ENCODE assay signal across 8 mouse cellular contexts in genomic region chr8:111521713-111522429, GRCm38 (mm10). TPM values are rescaled to one million over a fixed set of nuclear protein-coding genes. Genes with fewer than 3 reads are reported as not detected.
DNase-seq lines count a peak whose midpoint lies in the region; ATAC-seq and TF ChIP-seq lines count a peak whose summit lies in the region.

Gene Wdr59 (minus strand): TSS chr8:111522092.

- ATAC-seq in forebrain, embryonic 12.5 days (ENCODE audit: low FRiP score) = peak; percentile 99
- ATAC-seq in heart, postnatal 0 days (ENCODE audit: insufficient read depth, low read depth) = peak; percentile 100
- ATAC-seq in liver, embryonic 16.5 days (ENCODE audit: low read depth) = peak; percentile 100
- ATAC-seq in neural tube, embryonic 13.5 days (ENCODE audit: low read depth) = peak; percentile 97

- no peaks in the 10 kb centered on the region for H3K9me3 ChIP-seq in E14TG2a.4 (ENCODE audit: low read length)
- H3K9me3 ChIP-seq in forebrain, embryonic 12.5 days = no peaks in the 10 kb centered on the region
- H3K9me3 ChIP-seq in heart, postnatal 0 days (replicated peaks; ENCODE audit: control insufficient read depth, low read length) = no peaks in the 10 kb centered on the region
- no peaks in the 10 kb centered on the region for H3K9me3 ChIP-seq in liver, embryonic 16.5 days (replicated peaks; ENCODE audit: control insufficient read depth, low read length)
- H3K9me3 ChIP-seq in neural tube, embryonic 13.5 days = 0 out of 2 replicates have a peak, but pooled peaks cover 4% of the 10 kb centered on the region

- under 1% methylated on average over 34 of the region's 34 CpGs for WGBS in forebrain, embryonic 12.5 days
- WGBS in heart, postnatal 0 days = under 1% methylated on average over 33 of the region's 34 CpGs
- under 1% methylated on average over 34 of the region's 34 CpGs for WGBS in liver, embryonic 16.5 days (ENCODE audit: insufficient replicate concordance)
- WGBS in neural tube, embryonic 13.5 days = under 1% methylated on average over 34 of the region's 34 CpGs

- no peak for TF ChIP-seq EP300 in heart, postnatal 0 days (IDR thresholded peaks at IDR 0.05; ENCODE audit: low read depth)

- peaks cover 15% of the 10 kb centered on the region for H3K4me1 ChIP-seq in E14TG2a.4 (replicated peaks; ENCODE audit: low read depth, low read length)
- peaks cover 11% of the 10 kb centered on the region for H3K4me1 ChIP-seq in forebrain, embryonic 12.5 days
- 0 out of 2 replicates have a peak, but pooled peaks cover 4% of the 10 kb centered on the region for H3K4me1 ChIP-seq in heart, postnatal 0 days (ENCODE audit: control insufficient read depth, insufficient read depth)
- H3K4me1 ChIP-seq in liver, embryonic 16.5 days (ENCODE audit: control insufficient read depth, low read depth, low read length) = peaks cover 12% of the 10 kb centered on the region
- H3K4me1 ChIP-seq in neural tube, embryonic 13.5 days (replicated peaks) = peaks cover 10% of the 10 kb centered on the region
- peaks cover 4% of the 10 kb centered on the region; the same call in 1 of the 2 replicates for H3K4me1 ChIP-seq in testis, adult 2 months (ENCODE audit: control insufficient read depth, insufficient read depth, low read length)

- peak within 1 kb of the TSS; percentile 82 for H3K4me3 ChIP-seq in E14TG2a.4 (replicated peaks; ENCODE audit: low read length)
- H3K4me3 ChIP-seq in forebrain, embryonic 12.5 days (replicated peaks) = peak within 1 kb of the TSS; percentile 61
- H3K4me3 ChIP-seq in heart, postnatal 0 days (ENCODE audit: low read depth, low read length) = peak within 1 kb of the TSS; percentile 78
- peak within 1 kb of the TSS; percentile 68 for H3K4me3 ChIP-seq in liver, embryonic 16.5 days (ENCODE audit: low read depth, low read length)
- H3K4me3 ChIP-seq in neural tube, embryonic 13.5 days = peak within 1 kb of the TSS; percentile 57
- H3K4me3 ChIP-seq in testis, adult 2 months (ENCODE audit: control insufficient read depth, low read depth, low read length) = peak within 1 kb of the TSS; percentile 91

- peak within 1 kb of the TSS; percentile 73 for H3K4me2 ChIP-seq in forebrain, embryonic 12.5 days
- peak within 1 kb of the TSS; percentile 79 for H3K4me2 ChIP-seq in heart, postnatal 0 days (ENCODE audit: low read depth, low read length)
- H3K4me2 ChIP-seq in liver, embryonic 16.5 days (ENCODE audit: low read depth, low read length) = peak within 1 kb of the TSS; percentile 84
- H3K4me2 ChIP-seq in neural tube, embryonic 13.5 days = peak within 1 kb of the TSS; percentile 59

- peak; percentile 65; the same call in 1 of the 2 replicates for TF ChIP-seq POLR2A in testis, adult 2 months (IDR thresholded peaks at IDR 0.05; ENCODE audit: control insufficient read depth, low read depth, low read length)

- no peak for TF ChIP-seq CTCF in E14TG2a.4 (conservative IDR thresholded peaks at IDR 0.05; ENCODE audit: low read length)
- peak; percentile 38 for TF ChIP-seq CTCF in heart, postnatal 0 days (IDR thresholded peaks at IDR 0.05; ENCODE audit: low read depth)
- TF ChIP-seq CTCF in testis, adult 2 months (IDR thresholded peaks at IDR 0.05; ENCODE audit: control insufficient read depth, insufficient read depth, insufficient replicate concordance, low read depth, low read length) = no peak

- H3K27ac ChIP-seq in forebrain, embryonic 12.5 days = no peak within 1 kb of the TSS
- no peak within 1 kb of the TSS for H3K27ac ChIP-seq in heart, postnatal 0 days (ENCODE audit: low read depth)
- H3K27ac ChIP-seq in liver, embryonic 16.5 days (ENCODE audit: low read length) = peak within 1 kb of the TSS; percentile 24; the same call in 1 of the 2 replicates
- H3K27ac ChIP-seq in neural tube, embryonic 13.5 days (replicated peaks) = peak within 1 kb of the TSS; percentile 62; the same call in 1 of the 2 replicates
- H3K27ac ChIP-seq in testis, adult 2 months (ENCODE audit: control insufficient read depth, insufficient read depth, low read depth, low read length) = peak within 1 kb of the TSS; percentile 87

- H3K9ac ChIP-seq in forebrain, embryonic 12.5 days = peak within 1 kb of the TSS; percentile 44
- H3K9ac ChIP-seq in heart, postnatal 0 days (replicated peaks; ENCODE audit: low read depth, low read length) = peak within 1 kb of the TSS; percentile 50; the same call in 1 of the 2 replicates
- peak within 1 kb of the TSS; percentile 62 for H3K9ac ChIP-seq in liver, embryonic 16.5 days (ENCODE audit: low read depth, low read length)
- H3K9ac ChIP-seq in neural tube, embryonic 13.5 days = peak within 1 kb of the TSS; percentile 77

- H3K36me3 ChIP-seq in E14TG2a.4 (ENCODE audit: insufficient read depth, low read length) = no peaks in the 10 kb centered on the region
- no peaks in the 10 kb centered on the region for H3K36me3 ChIP-seq in forebrain, embryonic 12.5 days (replicated peaks)
- H3K36me3 ChIP-seq in heart, postnatal 0 days (replicated peaks; ENCODE audit: control insufficient read depth, insufficient read depth, low read length) = no peaks in the 10 kb centered on the region
- H3K36me3 ChIP-seq in liver, embryonic 16.5 days (ENCODE audit: control insufficient read depth, insufficient read depth) = no peaks in the 10 kb centered on the region
- no peaks in the 10 kb centered on the region; the same call in 1 of the 2 replicates for H3K36me3 ChIP-seq in neural tube, embryonic 13.5 days
- no peaks in the 10 kb centered on the region for H3K36me3 ChIP-seq in testis, adult 2 months (ENCODE audit: control insufficient read depth, insufficient read depth, low read length)

- H3K27me3 ChIP-seq in E14TG2a.4 (ENCODE audit: insufficient read depth, low read length) = no peaks in the 10 kb centered on the region
- no peaks in the 10 kb centered on the region for H3K27me3 ChIP-seq in forebrain, embryonic 12.5 days
- no peaks in the 10 kb centered on the region for H3K27me3 ChIP-seq in heart, postnatal 0 days (ENCODE audit: control insufficient read depth, insufficient read depth, low read length)
- no peaks in the 10 kb centered on the region for H3K27me3 ChIP-seq in liver, embryonic 16.5 days (ENCODE audit: control insufficient read depth, insufficient read depth, low read depth, low read length)
- no peaks in the 10 kb centered on the region for H3K27me3 ChIP-seq in neural tube, embryonic 13.5 days
- no peaks in the 10 kb centered on the region for H3K27me3 ChIP-seq in testis, adult 2 months (ENCODE audit: control insufficient read depth, insufficient read depth, low read length)

- DNase-seq in c-Kit-positive CD71-positive TER-119-positive erythroid progenitor cells, embryonic 14.5 days (ENCODE audit: low spot score) = peak; percentile 99
- peak; percentile 99 for DNase-seq in heart, postnatal 0 days (ENCODE audit: low spot score)
- DNase-seq in kidney, postnatal 4 days = peak; percentile 97

RNA-seq across cellular contexts. Expression of gene Wdr59, which starts in this region (rescaled TPM):
- polyA plus RNA-seq in forebrain, embryonic 12.5 days (2016; fragmentation: Nextera tagmentation; extraction: Ambion mirVana) = 5.7 and 5.9 TPM in 2 replicates
- 3.2 and 6.5 TPM in 2 replicates for total RNA-seq in heart, postnatal 0 days (2014; rRNA removed; ENCODE audit: low replicate concordance)
- 2.3 and 2.4 TPM in 2 replicates for polyA plus RNA-seq in heart, postnatal 0 days (2015; fragmentation: Nextera tagmentation; extraction: Ambion mirVana)
- 1.7 and 2.0 TPM in 2 replicates for polyA plus RNA-seq in liver, embryonic 16.5 days (2015; fragmentation: Nextera tagmentation; extraction: Ambion mirVana)
- 7.3 and 8.5 TPM in 2 replicates for polyA plus RNA-seq in neural tube, embryonic 13.5 days (2015; fragmentation: Nextera tagmentation; extraction: Ambion mirVana)
- 5.4 and 5.8 TPM in 2 replicates for polyA plus RNA-seq in testis, adult 2 months (2012; rRNA removed)

Comparison
In these comparisons a context has a peak if more than half of its experiments do, and no peak if none do; other contexts are left out.
1. H3K27ac ChIP-seq: peak in liver, embryonic 16.5 days (single experiment), neural tube, embryonic 13.5 days (single experiment) and testis, adult 2 months (single experiment); none in forebrain, embryonic 12.5 days (single experiment) and heart, postnatal 0 days (single experiment).
2. Peak in every context shown above with its lines, with median percentiles within 50 percentile points of each other: H3K4me3 ChIP-seq, DNase-seq, ATAC-seq, H3K4me2 ChIP-seq and H3K9ac ChIP-seq.